Mouse (Mus musculus): ENCODE measurements around the gene Bst2. TPM values are rescaled to one million over a fixed set of nuclear protein-coding genes. Genes with fewer than 3 reads are reported as not detected.

Gene Bst2
- total RNA-seq (2023) = 62.4 TPM

GRCm38 (mm10) chr8:71537028-71537867, at the start of gene Bst2:
TSS of gene Bst2 (minus strand) at chr8:71537456.

GRCm38 (mm10) chr8:71568387-71568937, 31.2 kb upstream of the Bst2 start, which contains the start of gene Slc27a1:
TSS of gene Slc27a1 (plus strand) at chr8:71568882.

DNA sequence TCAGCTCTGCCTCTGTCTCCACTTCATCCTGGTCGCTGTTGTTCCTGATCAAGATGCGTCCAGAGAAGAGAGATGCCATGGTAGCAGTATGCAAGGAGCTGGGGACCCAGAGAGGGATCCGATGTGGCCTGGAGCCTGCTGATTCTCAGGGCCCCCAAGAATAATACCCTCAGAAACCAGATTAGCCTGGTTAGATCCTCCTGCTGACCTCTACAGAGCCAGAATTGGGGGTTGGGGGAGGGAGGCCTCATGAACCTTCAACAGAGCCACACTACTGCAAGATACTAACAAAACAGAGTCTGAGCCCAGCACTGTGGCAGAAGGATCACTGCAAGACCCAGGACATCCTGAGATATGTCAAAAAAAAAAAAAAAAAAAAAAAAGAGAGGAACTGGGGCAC, 29.2 kb upstream of the Bst2 start, which contains the start of gene Nxnl1:
TSS of gene Nxnl1 (minus strand) at position 101 of the 400 bp plus-strand sequence.

DNA sequence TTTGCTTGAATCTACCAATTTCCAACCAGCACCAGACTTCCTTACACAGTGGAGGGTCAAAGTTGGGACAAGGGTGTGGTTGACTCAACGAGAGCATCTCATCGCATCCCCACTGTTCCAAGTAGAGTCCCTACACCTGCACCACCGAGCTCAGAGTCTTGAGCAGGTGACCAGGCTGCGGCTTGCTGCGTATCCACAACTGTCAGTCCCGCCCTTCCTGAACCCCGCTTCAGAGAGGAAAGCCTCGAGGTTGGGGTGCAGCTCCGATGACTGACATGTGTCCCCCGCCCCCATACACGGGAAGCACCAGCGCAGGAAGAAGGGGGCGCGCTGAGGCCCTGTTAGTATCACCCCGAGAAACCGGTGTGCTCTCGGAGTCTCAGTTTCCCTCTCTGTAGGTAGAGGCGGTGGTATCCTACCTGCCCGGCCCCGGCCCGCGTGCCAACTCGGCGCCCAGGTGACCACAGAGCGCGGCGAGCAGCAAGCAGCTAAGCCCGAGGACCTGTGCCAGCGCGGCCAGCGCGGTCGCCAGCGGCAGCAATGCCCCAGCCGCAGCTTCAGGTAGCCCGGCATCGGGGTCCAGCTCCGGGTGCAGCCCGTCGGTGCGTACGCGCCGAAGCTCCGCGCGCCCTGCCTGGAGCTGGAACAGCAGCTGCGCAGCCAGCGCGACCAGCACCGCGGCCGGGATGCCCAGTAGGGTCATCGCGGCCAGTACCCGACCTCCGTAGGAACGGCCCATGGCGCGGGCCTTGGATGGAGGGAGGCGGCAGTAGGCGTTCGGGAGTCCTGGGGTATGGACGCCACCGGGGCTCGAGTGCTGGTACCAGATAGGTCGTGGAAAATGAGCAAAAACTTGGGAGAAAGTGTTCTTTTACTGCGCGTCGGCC, 21.1 kb upstream of the Bst2 start, which contains the start of gene Tmem221:
TSS of gene Tmem221 (minus strand) at position 801 of the 887 bp plus-strand sequence.

GRCm38 (mm10) chr8:71542632-71543343, 5.5 kb upstream of the Bst2 start, which contains the start of gene Mvb12a:
TSS of gene Mvb12a (plus strand) at chr8:71542922.

DNA sequence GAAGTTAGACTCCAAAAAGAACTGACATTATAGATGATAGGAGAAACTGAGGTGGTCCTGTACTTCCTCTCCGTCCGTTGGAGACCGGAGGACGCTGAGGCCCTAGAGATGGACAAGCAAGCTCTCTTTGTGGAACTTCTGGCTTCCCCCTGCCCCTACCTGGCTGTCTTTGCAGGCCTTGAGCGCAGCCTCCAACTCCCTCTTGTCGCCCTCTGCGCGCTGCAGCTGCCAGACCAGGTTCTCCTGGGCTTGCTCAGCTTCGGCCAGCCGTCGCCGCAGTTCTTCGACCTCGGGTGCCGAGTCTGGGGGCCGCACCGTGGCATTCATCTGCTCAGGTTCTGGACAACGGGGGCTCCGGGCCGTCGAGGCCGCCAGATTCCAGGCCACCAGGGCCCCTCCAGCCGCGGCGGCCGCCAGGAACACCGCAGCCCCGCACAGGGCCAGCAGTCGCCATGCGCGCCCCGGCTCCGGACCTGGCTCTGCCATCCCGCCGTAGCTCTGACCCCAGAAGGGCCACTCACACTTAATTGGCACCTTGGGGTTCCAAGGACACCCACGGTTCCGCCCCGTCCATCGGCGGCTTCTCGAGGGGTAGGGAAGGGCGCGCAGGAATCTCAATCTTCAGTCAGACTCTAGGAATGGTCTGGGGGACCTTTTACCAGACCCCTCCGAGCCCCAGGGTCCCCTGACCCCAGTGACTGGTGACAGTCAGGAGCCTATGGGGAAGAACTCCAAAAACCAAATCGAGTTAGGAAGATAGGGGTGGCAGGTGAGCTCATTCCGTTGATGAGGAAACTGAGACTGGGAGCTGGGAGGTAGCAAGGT, 11.8 kb downstream of the Bst2 start, which contains the start of gene Ccdc194:
TSS of gene Ccdc194 (minus strand) at position 486 of the 825 bp plus-strand sequence.

DNA sequence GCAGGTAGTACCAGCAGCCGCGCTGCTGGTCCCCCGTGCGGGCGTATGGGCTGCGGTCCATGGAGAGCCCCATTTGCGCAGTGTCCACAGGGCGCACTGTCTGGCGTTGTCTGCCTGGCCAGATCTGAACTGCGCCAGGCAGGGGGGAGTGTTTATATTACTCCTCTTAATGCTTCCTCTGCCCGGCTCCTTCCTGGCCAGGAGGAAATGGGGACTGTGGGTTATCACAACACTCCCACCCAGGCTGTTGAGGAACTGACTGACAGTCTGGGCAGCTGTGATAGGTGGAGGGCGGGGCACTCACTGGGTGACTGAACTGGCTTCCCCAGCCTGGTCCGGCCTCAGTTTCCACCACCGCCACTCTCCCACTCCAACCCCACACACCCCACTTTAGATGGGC, 25.6 kb downstream of the Bst2 start, which contains the start of gene Plvap:
TSS of gene Plvap (minus strand) at position 109 of the 400 bp plus-strand sequence.

DNA sequence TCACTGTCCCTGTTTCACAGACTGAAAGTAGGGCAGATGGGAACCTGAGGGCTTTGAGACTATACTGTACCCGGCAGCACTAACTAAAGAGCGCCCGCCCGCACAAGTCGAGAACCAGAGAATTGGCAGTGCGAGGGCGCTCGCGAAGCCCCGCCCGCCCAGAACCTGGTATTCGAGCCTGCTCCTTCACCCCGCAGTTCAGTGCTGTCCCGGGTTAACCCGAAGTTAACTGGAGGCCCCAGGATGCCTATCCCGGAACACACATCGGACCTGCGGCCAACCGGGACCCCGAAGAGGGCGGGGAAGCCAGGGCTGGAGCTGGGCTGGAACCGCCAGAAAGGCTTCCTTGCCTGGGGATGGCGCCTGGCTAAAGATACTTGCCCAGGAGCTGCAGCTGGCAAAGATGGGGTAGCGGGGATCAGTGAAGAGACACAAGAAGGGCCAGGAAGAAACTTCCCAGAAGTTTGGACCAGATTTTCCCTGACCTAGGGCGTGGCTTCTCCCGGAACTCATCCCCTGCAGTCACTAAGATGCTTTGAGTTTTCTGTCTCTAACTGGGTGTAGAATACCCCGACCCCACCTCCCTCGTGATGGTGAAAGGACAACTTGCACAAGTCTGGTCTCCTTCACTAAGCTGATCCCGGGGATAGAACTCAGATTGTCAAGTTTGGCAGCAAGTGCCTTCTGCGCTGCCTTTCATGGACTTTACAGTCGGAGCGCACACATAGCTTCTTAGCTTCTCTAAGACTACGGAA, 49.4 kb downstream of the Bst2 start, which contains the start of gene Gtpbp3:
TSS of gene Gtpbp3 (plus strand) at position 413 of the 755 bp plus-strand sequence.

GRCm38 (mm10) chr8:71485142-71486135, 51.8 kb downstream of the Bst2 start, which contains the start of gene Ano8:
TSS of gene Ano8 (minus strand) at chr8:71485963.

Other genes with a start within 250 kb of the Bst2 start
- 310 TPM for gene Use1, start 170.6 kb downstream of the Bst2 start, total RNA-seq (2023)
- 22.3 TPM for gene Ocel1, start 166.2 kb downstream of the Bst2 start, total RNA-seq (2023)
- 4.0 TPM for gene Nr2f6, start 155.5 kb downstream of the Bst2 start, total RNA-seq (2023)
- 0.28 TPM for gene Ushbp1, start 141.7 kb downstream of the Bst2 start, total RNA-seq (2023)
- gene Babam1, start 140.6 kb downstream of the Bst2 start, total RNA-seq (2023) = 109 TPM
- gene Ankle1, start 131.4 kb downstream of the Bst2 start, total RNA-seq (2023) = 1.8 TPM
- gene Abhd8, start 73.8 kb downstream of the Bst2 start, total RNA-seq (2023) = 76.5 TPM
- gene Mrpl34, start 72.5 kb downstream of the Bst2 start, total RNA-seq (2023) = 39.7 TPM
- 90.7 TPM for gene Dda1, start 68.3 kb downstream of the Bst2 start, total RNA-seq (2023)
- 24.0 TPM for gene Ano8, start 51.5 kb downstream of the Bst2 start, total RNA-seq (2023)
- gene Gtpbp3, start 49.4 kb downstream of the Bst2 start, total RNA-seq (2023) = 20.5 TPM
- gene Plvap, start 25.7 kb downstream of the Bst2 start, total RNA-seq (2023) = 0.67 TPM
- gene Ccdc194, start 11.7 kb downstream of the Bst2 start, total RNA-seq (2023) = not detected
- 27.2 TPM for gene Mvb12a, start 5.5 kb upstream of the Bst2 start, total RNA-seq (2023)
- 2.2 TPM for gene Tmem221, start 21.4 kb upstream of the Bst2 start, total RNA-seq (2023)
- gene Nxnl1, start 29.1 kb upstream of the Bst2 start, total RNA-seq (2023) = not detected
- 6.8 TPM for gene Slc27a1, start 31.4 kb upstream of the Bst2 start, total RNA-seq (2023)
- gene Pgls, start 54.7 kb upstream of the Bst2 start, total RNA-seq (2023) = 52.5 TPM
- 11.5 TPM for gene Fam129c, start 60.2 kb upstream of the Bst2 start, total RNA-seq (2023)
- gene Colgalt1, start 73.5 kb upstream of the Bst2 start, total RNA-seq (2023) = 50.7 TPM
- 0.77 TPM for gene Unc13a, start 134.3 kb upstream of the Bst2 start, total RNA-seq (2023)
- 89.5 TPM for gene Jak3, start 138.8 kb upstream of the Bst2 start, total RNA-seq (2023)
- gene Insl3, start 151.8 kb upstream of the Bst2 start, total RNA-seq (2023) = 50.5 TPM
- 0.98 TPM for gene B3gnt3, start 164.3 kb upstream of the Bst2 start, total RNA-seq (2023)
- 133 TPM for gene Fcho1, start 188.3 kb upstream of the Bst2 start, total RNA-seq (2023)

Measured in CD8-positive naive resting alpha-beta T cell, adult 57 days (primary cell).